Mouse (Mus musculus) kidney, adult 2 months (tissue): ENCODE data around the gene Hoxa6.

ENCODE experiments used
- CTCF ChIP-seq: fragments of 200-500 bp; conservative IDR thresholded peaks from 2 replicates; pipeline ENCODE4 v1.5.1; 2011; ENCODE audit warnings: low read depth, mild to moderate bottlenecking, control low read depth, low read length, moderate library complexity, mixed read lengths; ENCODE audit not compliant: insufficient read depth, insufficient read length
- POLR2A ChIP-seq: fragments of 200-500 bp; IDR thresholded peaks from one replicate; pipeline ENCODE4 v1.6.1; 2011; ENCODE audit warnings: low read depth, low read length, control low read depth

DNA sequence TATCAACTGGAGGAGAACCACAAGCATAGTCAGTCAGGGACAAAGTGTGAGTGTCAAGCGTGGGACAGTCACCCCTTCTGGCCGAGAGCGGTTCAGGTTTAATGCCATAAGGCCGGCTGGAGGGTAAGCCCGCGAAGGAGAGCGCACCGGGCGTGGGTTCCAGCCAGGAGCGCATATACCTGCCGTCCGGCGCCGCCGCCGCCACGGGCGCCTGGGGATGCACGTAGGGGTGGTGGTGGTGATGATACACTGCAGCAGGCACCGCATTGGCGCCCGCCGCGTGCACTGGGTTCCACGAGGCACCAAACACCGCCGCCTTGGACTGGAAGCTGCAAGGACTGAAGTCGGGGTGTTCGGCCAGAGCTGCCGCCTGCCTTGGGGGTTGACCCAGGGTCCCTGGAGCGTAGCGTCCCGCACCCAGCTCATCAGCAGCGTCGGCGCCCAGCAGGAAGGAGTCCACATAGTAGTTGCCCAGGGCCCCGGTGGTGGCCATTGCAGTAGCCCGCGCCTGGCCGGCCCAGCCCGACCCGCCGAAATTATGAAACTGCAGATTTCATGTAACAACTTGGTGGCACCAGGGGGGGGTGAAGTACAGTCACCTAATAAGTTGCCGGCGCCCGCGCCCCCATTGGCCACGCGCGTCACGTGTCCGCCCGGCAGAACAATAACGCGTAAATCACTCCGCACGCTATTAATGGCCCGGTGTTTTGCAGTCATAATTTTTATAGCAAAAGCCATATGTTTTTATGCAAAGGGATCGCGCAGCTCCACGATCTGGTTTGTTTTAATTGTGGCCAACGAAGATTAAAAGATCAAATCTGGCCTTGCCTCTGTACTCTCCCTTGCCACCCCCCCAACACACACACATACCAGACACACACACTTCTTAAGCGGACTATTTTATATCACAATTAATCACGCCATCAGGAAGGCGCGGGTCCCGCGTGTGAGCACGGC is 17.4 kb upstream of the Hoxa6 start:
- TF ChIP-seq POLR2A (no peak), CTCF (no peak)
